Mouse (Mus musculus): ENCODE measurements at regions not wholly inside any gene's neighbourhood (a gene's known extent, or its start where the extent isn't known, plus 50 kb on each side); places are given as distances from the start of the nearest gene placed in this dataset.

DNA sequence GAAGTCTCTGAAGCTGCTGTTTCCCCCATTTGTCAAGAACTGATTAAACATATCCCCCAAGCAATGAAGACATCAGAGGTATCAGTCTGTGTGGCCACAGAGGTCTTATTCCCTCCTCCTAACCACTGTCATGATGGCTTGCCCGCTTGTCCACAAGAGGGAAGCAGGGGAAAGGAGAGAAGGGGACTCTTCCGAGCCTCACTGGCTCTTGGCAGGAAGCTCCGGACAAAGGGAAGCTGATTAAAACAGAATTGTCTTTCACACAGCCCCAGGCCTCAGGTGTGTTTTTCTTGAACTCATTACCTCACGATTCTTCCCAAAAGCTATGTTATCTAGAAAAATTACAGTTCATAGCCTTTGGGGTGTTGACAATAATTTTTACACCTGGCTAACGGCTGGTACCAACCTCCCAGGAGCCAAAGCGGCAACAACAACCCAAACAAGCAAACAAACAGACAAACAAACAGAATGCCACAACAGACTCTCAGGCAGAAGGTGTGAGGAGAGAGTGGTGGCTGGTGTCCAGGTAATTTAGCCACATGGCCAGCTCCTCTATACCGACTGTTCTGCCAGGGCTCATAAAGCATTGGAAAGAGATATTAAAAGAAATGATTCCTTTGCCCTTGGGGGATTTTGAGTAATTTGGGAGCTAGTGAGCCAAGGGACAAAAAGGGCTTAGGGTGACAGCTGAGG is 68.9 kb upstream of the Tmem178 start:
- no peak for TF ChIP-seq CTCF (conservative IDR thresholded peaks at IDR 0.05; ENCODE audit: low read length)
- TF ChIP-seq POU5F1 (IDR thresholded peaks at IDR 0.05; ENCODE audit: borderline replicate concordance, low read length): no peak
- TF ChIP-seq NANOG (IDR thresholded peaks at IDR 0.05; ENCODE audit: borderline replicate concordance, low read length): no peak
